Mouse (Mus musculus) macrophage (primary cell): Measurements from ENCODE around the gene Tmigd3. TPM values are rescaled to one million over a fixed set of nuclear protein-coding genes. Genes with fewer than 3 reads are reported as not detected.

Source experiments
- H3K27ac ChIP-seq: fragments of 350-480 bp; formaldehyde crosslinking; 2 replicates; pipeline ENCODE4 v1.9.0; 2021
- H3K36me3 ChIP-seq: fragments of 350-480 bp; formaldehyde crosslinking; 2 replicates; pipeline ENCODE4 v1.9.0; 2021; ENCODE audit errors: inconsistent target
- H3K4me3 ChIP-seq: fragments of 350-480 bp; formaldehyde crosslinking; 2 replicates; pipeline ENCODE4 v1.9.0; 2021; ENCODE audit errors: inconsistent target
- H3K79me2 ChIP-seq: fragments of 350-480 bp; formaldehyde crosslinking; 2 replicates; pipeline ENCODE4 v1.9.0; 2021; ENCODE audit errors: inconsistent target
- WGBS: methylation state at CpG from one replicate; pipeline ENCODE4 v1.1.7; 2026; ENCODE audit warnings: inconsistent platforms; ENCODE audit not compliant: missing documents; 5-methylcytosine and 5-hydroxymethylcytosine counted together
- polyA plus RNA-seq: library from polyadenylated mRNA; stranded (reverse); fragments of 250-400 nt; gene quantifications from 3 replicates; pipeline ENCODE4 v1.2.4, GENCODE M21; 2018; ENCODE audit warnings: inconsistent platforms

The Tmigd3 gene
- polyA plus RNA-seq, 1 experiment from 2014 or later, result 0.26 TPM

DNA sequence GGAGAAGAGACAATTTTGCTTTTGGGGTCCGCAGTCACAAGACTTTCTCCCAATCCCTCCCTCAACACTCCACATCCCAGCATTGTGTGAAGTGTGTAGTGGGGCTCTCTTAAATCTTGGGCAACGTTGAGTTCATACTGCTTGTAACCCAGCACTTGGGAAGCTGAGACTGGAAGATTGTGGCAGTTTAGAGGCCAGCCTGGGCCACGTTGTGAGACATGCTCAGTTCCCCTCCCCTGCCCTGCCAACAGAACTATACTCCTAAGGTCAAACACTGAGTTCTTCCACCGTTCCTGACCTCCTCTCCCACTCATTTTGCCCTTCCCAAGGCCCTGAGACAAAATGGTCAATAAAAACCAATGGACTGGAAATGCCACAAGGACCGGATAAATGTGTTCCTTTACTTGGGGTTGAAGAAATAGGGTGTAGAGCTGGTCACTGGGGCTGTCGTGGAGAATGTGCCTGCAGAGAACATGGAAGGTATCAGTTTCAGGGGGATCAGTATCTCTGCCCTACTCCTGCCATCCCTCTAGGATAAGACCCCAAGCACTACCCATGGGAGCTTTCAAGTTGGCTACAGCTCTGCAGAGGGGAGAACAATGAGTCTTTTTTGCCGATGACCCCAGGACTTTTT, 57.0 kb downstream of the Tmigd3 start:
- WGBS, result 83% methylated on average over 7 of the region's 7 CpGs
- H3K4me3 ChIP-seq, result no peak overlapping the region
- peaks cover 36% of the 10 kb centered on the region; the same call in 1 of the 2 replicates for H3K79me2 ChIP-seq
- H3K27ac ChIP-seq, result no peak overlapping the region
- peaks cover 8% of the 10 kb centered on the region; the same call in 1 of the 2 replicates for H3K36me3 ChIP-seq

GRCm38 (mm10) chr3:105928195-105928569, 57.5 kb downstream of the Tmigd3 start:
- Histone ChIP-seq H3K4me3 (no peak overlapping the region), H3K36me3 (peaks cover 8% of the 10 kb centered on the region; the same call in 1 of the 2 replicates), H3K27ac (no peak overlapping the region), H3K79me2 (peaks cover 36% of the 10 kb centered on the region; the same call in 1 of the 2 replicates)
- WGBS, result 58% methylated on average over 2 of the region's 3 CpGs

DNA sequence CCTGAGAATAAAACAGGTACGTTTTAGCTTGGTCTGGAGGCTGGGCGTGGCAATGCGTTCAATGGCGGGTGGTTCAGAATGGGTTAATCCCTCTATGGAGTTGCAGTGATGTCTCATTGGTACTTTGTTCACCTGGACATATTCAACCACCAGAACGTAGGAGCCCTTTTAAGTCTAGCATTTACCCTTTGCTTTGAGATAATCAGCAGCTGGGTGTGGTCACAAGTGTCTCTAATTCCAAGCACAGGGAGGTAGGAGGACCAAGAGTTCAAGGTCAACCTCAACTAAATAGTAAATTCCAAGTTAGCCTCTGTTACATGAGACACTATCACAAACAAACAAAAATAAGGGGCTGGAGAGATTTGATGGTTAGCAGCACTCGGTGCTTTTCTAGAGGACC, 58.1 kb downstream of the Tmigd3 start:
- H3K4me3 ChIP-seq, result no peak overlapping the region
- peaks cover 8% of the 10 kb centered on the region; the same call in 1 of the 2 replicates for H3K36me3 ChIP-seq
- H3K27ac ChIP-seq, result no peak overlapping the region
- 90% methylated on average over 6 of the region's 6 CpGs for WGBS
- peaks cover 36% of the 10 kb centered on the region; the same call in 1 of the 2 replicates for H3K79me2 ChIP-seq

GRCm38 (mm10) chr3:105929821-105930220, 59.1 kb downstream of the Tmigd3 start:
- no peak overlapping the region for H3K27ac ChIP-seq
- 62% methylated on average over 7 of the region's 7 CpGs for WGBS
- peaks cover 8% of the 10 kb centered on the region; the same call in 1 of the 2 replicates for H3K36me3 ChIP-seq
- no peak overlapping the region for H3K4me3 ChIP-seq
- H3K79me2 ChIP-seq, result peaks cover 36% of the 10 kb centered on the region; the same call in 1 of the 2 replicates

DNA sequence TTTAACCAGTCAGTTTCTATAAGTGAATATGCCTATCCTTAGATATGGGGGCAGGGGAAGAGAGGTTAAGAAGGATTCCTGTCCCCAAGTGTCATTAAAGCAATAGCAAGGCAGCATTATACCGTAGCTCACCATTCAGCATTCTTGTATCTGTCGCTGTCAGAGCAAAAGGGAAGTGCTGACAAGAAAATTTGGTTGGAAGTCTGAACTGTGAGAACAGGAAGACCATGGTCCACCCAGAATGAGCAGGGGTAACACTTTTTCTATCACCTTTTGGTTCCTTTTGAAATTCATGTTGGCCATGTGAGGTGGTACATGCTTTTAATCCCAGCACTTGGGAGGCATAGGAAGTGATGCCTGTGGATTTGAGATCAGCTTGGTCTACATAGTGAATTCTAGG, 60.4 kb downstream of the Tmigd3 start:
- Histone ChIP-seq H3K36me3 (peaks cover 7% of the 10 kb centered on the region; the same call in 1 of the 2 replicates), H3K4me3 (no peak overlapping the region)

DNA sequence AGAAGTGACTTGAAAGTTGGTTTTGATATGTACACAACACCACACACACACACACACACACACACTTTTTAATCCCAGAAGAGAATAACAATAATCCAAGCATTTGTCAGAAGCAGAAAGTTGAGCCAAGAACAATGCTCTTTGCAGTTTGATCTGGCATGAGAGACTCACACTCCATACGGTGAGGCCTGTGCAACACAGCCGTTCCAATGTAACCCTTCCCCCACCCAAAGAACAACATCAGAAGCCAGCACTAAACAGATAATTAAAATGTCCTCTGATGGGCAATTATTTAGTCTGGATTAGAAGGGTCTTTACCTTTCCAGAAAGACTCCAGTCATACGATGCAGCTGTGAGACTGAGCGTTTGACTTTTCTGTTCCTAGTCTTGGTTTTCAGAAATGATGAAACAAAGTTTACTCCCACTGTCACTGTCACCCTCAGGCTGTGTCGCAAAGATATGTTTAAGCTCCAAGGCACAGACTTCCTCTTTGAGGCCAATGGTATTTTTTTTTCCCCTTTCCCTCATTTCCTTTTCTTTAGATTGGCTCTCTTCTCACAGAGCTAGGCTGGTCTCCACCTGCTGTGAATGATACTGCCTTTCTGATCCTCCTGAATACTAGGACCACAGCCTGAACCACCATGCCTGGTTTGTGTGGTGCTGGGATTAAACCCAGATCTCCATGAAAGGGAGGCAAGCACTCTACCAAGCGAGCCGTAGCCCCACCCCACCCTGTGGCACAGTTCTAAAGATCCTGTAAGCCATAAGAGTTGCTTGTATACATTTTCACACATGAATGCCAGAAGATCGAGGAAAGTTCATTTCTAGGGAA, 61.8 kb downstream of the Tmigd3 start, which contains the start of gene I830077J02Rik:
I830077J02Rik (minus strand) TSS at position 425 of the 832 bp plus-strand sequence.
- H3K79me2 ChIP-seq, result peaks cover 36% of the 10 kb centered on the region; the same call in 1 of the 2 replicates
- no peaks in the 10 kb centered on the region for H3K36me3 ChIP-seq
- WGBS, result 12% methylated on average over 8 of the region's 8 CpGs
- H3K27ac ChIP-seq, result peak within 1 kb of the TSS; percentile 70
- peak within 1 kb of the TSS; percentile 35 for H3K4me3 ChIP-seq

More for the DNA sequence above, 60.4 kb downstream of the Tmigd3 start:
- Histone ChIP-seq H3K79me2 (peaks cover 36% of the 10 kb centered on the region; the same call in 1 of the 2 replicates), H3K27ac (peak overlapping the region; percentile 70; the same call in 1 of the 2 replicates)
- 3% methylated on average over 2 of the region's 2 CpGs for WGBS

GRCm38 (mm10) chr3:105933926-105934325, 63.2 kb downstream of the Tmigd3 start:
- Histone ChIP-seq H3K27ac (no peak overlapping the region), H3K36me3 (no peaks in the 10 kb centered on the region), H3K79me2 (peaks cover 30% of the 10 kb centered on the region; the same call in 1 of the 2 replicates), H3K4me3 (no peak overlapping the region)
- WGBS, result 92% methylated on average over 6 of the region's 6 CpGs

DNA sequence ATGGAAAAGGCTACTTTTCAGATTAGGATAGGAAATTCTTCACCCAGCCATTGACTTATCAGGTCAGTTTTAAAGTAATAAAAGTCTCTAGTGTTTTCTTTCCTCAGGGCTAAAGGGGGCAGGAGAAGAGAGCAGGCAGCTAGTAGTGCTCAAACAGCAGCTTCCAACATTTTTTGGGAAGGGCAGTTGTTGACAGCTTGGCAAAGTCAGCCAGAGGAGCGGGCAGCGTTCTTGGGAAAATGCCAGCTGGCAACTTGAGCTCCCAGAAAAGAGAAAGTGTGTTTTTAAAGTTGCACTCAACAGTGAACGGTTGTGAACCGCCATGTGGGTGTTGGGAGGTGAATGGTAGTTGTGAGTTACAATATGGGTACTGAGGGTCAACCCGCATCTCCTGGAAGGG, 64.3 kb downstream of the Tmigd3 start:
- H3K36me3 ChIP-seq, result no peaks in the 10 kb centered on the region
- WGBS, result 96% methylated on average over 4 of the region's 5 CpGs

GRCm38 (mm10) chr3:105936111-105936510, 65.4 kb downstream of the Tmigd3 start:
- H3K79me2 ChIP-seq, result peaks cover 10% of the 10 kb centered on the region; the same call in 1 of the 2 replicates
- no peak overlapping the region for H3K27ac ChIP-seq
- no peak overlapping the region for H3K4me3 ChIP-seq
- H3K36me3 ChIP-seq, result peaks cover 8% of the 10 kb centered on the region; the same call in 1 of the 2 replicates
- 77% methylated on average over 4 of the region's 4 CpGs for WGBS

More for the DNA sequence above, 64.3 kb downstream of the Tmigd3 start:
- Histone ChIP-seq H3K27ac (no peak overlapping the region), H3K4me3 (no peak overlapping the region), H3K79me2 (peaks cover 19% of the 10 kb centered on the region; the same call in 1 of the 2 replicates)

- peaks cover 56% of the 10 kb centered on the region for H3K79me2 ChIP-seq
- peaks cover 73% of the 10 kb centered on the region for H3K36me3 ChIP-seq
- H3K27ac ChIP-seq, result no peak overlapping the region
- WGBS, result 89% methylated on average over 7 of the region's 7 CpGs
- H3K4me3 ChIP-seq, result no peak overlapping the region
Measured at GRCm38 (mm10) chr3:105951348-105951747, 80.6 kb downstream of the Tmigd3 start.

DNA sequence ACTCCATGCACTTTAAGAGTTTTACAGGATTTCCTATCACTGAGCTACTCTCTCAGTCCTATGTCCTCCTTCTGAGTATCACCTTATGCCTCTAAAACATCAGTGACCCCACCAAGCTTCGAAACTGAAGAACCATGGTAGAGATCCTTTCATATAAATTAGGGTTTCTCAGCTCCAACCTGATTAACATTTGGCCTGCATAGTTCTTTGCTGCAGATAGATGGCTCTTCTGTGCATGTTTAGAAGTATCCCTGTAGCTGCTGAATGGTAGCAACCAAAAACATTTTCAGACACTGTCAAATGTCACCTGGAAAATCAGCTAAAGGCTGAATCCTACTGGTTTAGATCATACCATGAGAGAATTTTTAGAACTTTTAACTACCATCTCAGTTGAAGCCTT, 86.5 kb downstream of the Tmigd3 start:
- 100% methylated on average over 1 of the region's 1 CpGs for WGBS
- Histone ChIP-seq H3K4me3 (no peak overlapping the region), H3K36me3 (peaks cover 37% of the 10 kb centered on the region), H3K79me2 (peaks cover 73% of the 10 kb centered on the region), H3K27ac (no peak overlapping the region)

DNA sequence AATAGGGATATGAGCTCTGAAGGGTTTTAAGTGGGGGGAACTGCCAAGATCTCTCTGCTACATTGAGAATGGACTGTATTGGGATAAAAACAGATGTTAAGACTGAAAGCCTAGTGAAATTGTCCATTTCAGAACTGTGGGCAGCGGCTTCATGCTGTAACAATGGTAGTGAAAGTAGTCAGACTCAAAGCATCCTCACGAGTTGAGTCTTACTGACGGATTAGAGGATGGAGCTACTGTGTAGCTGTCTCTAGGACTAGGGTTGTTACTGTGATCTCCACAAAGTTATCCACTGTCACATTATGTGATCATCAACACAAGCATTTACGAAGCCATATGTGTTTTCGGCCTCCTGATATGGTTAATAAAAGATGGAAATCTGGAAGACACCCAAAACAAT, 87.5 kb downstream of the Tmigd3 start:
- H3K79me2 ChIP-seq, result peaks cover 73% of the 10 kb centered on the region
- H3K4me3 ChIP-seq, result peak overlapping the region; percentile 96
- H3K27ac ChIP-seq, result peak overlapping the region; percentile 68
- H3K36me3 ChIP-seq, result peaks cover 40% of the 10 kb centered on the region
- WGBS, result 48% methylated on average over 5 of the region's 5 CpGs

GRCm38 (mm10) chr3:105958974-105959580, 88.4 kb downstream of the Tmigd3 start, which contains the start of gene Wdr77:
TSS of gene Wdr77 (plus strand) at chr3:105959369.
- under 1% methylated on average over 52 of the region's 52 CpGs for WGBS
- peak within 1 kb of the TSS; percentile 96 for H3K4me3 ChIP-seq

GRCm38 (mm10) chr3:105959585-105959984, 88.9 kb downstream of the Tmigd3 start:
- WGBS, result 0% methylated on average over 25 of the region's 26 CpGs
- peak overlapping the region; percentile 68 for H3K27ac ChIP-seq
- H3K4me3 ChIP-seq, result peak overlapping the region; percentile 96
- peaks cover 39% of the 10 kb centered on the region for H3K36me3 ChIP-seq
- H3K79me2 ChIP-seq, result peaks cover 67% of the 10 kb centered on the region

More at GRCm38 (mm10) chr3:105958974-105959580, 88.4 kb downstream of the Tmigd3 start, which contains the start of gene Wdr77:
- H3K36me3 ChIP-seq, result peaks cover 39% of the 10 kb centered on the region
- peaks cover 72% of the 10 kb centered on the region for H3K79me2 ChIP-seq
- H3K27ac ChIP-seq, result peak within 1 kb of the TSS; percentile 68
